Mouse (Mus musculus) thymus, adult 2 months (tissue): ENCODE measurements at regions not wholly inside any gene's neighbourhood (a gene's known extent, or its start where the extent isn't known, plus 50 kb on each side); places are given as distances from the start of the nearest gene placed in this dataset.

Experiments
- CTCF ChIP-seq: fragments of 200-500 bp; IDR thresholded peaks from 2 replicates; pipeline ENCODE4 v1.5.1; 2012; ENCODE audit warnings: mild to moderate bottlenecking, control low read depth, low read length, moderate library complexity, borderline replicate concordance; ENCODE audit not compliant: control insufficient read depth, poor library complexity, insufficient read depth; ENCODE audit errors: extremely low read depth
- POLR2A ChIP-seq: fragments of 200-500 bp; IDR thresholded peaks from 2 replicates; pipeline ENCODE4 v1.6.1; 2012; ENCODE audit warnings: mild to moderate bottlenecking, low read length, control low read depth, moderate library complexity; ENCODE audit not compliant: control insufficient read depth, poor library complexity, insufficient read depth; ENCODE audit errors: extremely low read depth

DNA sequence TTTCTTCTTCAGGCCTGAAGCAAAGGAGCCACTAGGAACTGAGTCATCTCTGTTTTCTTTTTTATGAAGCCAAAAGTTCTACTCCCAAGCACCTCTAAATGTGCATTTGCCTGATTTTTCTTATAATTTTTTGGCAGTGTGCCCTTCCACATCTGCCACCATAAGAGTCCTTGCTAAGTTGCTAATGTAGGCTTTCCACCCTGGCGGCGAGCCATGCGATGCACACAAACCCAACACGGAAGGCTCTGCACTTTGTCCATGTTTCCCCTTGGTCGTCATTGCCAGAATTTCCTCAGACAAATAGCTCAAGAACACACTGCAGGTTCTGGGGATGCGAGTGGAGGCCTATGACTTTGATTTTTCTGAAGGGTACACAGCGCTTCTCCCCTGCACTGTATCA lies 54.5 kb upstream of the Ercc4 start:
- no peak for TF ChIP-seq CTCF
- no peak for TF ChIP-seq POLR2A
